Mouse (Mus musculus) limb, embryonic 13.5 days (tissue): ENCODE results near the gene Ccdc188. TPM values are rescaled to one million over a fixed set of nuclear protein-coding genes. Genes with fewer than 3 reads are reported as not detected.

Experiments
- polyA plus RNA-seq: library from polyadenylated mRNA; unstranded; fragments of >200 nt; fragmentation: Nextera tagmentation; extraction: Ambion mirVana; gene quantifications from 2 replicates; pipeline ENCODE4 v1.2.1, GENCODE M21; 2015

The Ccdc188 gene
- polyA plus RNA-seq, 1 experiment from 2014 or later, result not detected

Other genes starting within 250 kb of the Ccdc188 start
- gene Vpreb2, start 237.5 kb upstream of the Ccdc188 start, polyA plus RNA-seq, result 0.37 TPM in 1 of 2 replicates, not detected in the other
- 113 and 115 TPM in 2 replicates for gene Dgcr6, start 165.0 kb upstream of the Ccdc188 start, polyA plus RNA-seq
- 8.8 and 9.5 TPM in 2 replicates for gene Prodh, start 127.7 kb upstream of the Ccdc188 start, polyA plus RNA-seq
- 6.4 and 6.5 TPM in 2 replicates for gene Rtn4r, start 90.2 kb upstream of the Ccdc188 start, polyA plus RNA-seq
- 18.7 and 21.2 TPM in 2 replicates for gene Zdhhc8, start 17.3 kb downstream of the Ccdc188 start, polyA plus RNA-seq
- 111 and 113 TPM in 2 replicates for gene Trmt2a, start 30.8 kb downstream of the Ccdc188 start, polyA plus RNA-seq
- gene Ranbp1, start 30.9 kb downstream of the Ccdc188 start, polyA plus RNA-seq, result 641 and 645 TPM in 2 replicates
- 3.5 TPM in 1 of 2 replicates, not detected in the other for gene Gm49776, start 40.4 kb downstream of the Ccdc188 start, polyA plus RNA-seq
- 40.0 and 41.9 TPM in 2 replicates for gene Dgcr8, start 71.4 kb downstream of the Ccdc188 start, polyA plus RNA-seq
- gene Tango2, start 130.2 kb downstream of the Ccdc188 start, polyA plus RNA-seq, result 22.5 and 24.9 TPM in 2 replicates
- 25.0 and 29.8 TPM in 2 replicates for gene Arvcf, start 130.3 kb downstream of the Ccdc188 start, polyA plus RNA-seq
- gene Txnrd2, start 208.5 kb downstream of the Ccdc188 start, polyA plus RNA-seq, result 19.8 and 21.3 TPM in 2 replicates
- gene Comt, start 209.0 kb downstream of the Ccdc188 start, polyA plus RNA-seq, result 87.4 and 89.4 TPM in 2 replicates